Mouse (Mus musculus) gastrocnemius, adult 18-20 months (tissue): ENCODE measurements at regions not wholly inside any gene's neighbourhood (a gene's known extent, or its start where the extent isn't known, plus 50 kb on each side); places are given as distances from the start of the nearest gene placed in this dataset.

ENCODE experiments used
- DNase-seq: peaks from one replicate; pipeline ENCODE4 v3.0.0; 2021; ENCODE audit warnings: low spot score

- no peak for DNase-seq
Measured at GRCm38 (mm10) chr14:21932771-21933170, 56.6 kb downstream of the Zfp503 start.

- no peak for DNase-seq
Measured at GRCm38 (mm10) chr14:21931944-21932343, 57.5 kb downstream of the Zfp503 start.

- DNase-seq = no peak
Measured at GRCm38 (mm10) chr14:21929048-21929447, 60.4 kb downstream of the Zfp503 start.

DNA sequence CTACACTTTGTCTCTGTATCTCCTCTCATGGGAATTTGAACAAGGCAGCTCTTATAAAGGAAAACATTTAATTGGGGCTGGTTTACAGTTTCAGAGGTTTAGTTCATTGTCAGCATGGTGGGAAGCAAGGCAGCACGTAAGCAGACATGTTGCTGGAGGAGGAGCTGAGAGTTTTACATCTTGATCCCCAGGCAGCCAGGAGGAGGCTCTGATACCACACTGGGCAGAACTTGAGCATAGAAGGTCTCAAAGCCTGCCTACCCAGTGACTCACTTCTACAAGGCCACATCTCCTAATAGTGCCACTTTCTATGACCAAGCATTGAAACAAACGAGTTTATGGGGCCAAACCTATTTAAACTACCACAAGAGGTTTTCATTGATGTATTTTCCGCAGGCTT, 67.9 kb upstream of the Comtd1 start:
- no peak for DNase-seq

DNA sequence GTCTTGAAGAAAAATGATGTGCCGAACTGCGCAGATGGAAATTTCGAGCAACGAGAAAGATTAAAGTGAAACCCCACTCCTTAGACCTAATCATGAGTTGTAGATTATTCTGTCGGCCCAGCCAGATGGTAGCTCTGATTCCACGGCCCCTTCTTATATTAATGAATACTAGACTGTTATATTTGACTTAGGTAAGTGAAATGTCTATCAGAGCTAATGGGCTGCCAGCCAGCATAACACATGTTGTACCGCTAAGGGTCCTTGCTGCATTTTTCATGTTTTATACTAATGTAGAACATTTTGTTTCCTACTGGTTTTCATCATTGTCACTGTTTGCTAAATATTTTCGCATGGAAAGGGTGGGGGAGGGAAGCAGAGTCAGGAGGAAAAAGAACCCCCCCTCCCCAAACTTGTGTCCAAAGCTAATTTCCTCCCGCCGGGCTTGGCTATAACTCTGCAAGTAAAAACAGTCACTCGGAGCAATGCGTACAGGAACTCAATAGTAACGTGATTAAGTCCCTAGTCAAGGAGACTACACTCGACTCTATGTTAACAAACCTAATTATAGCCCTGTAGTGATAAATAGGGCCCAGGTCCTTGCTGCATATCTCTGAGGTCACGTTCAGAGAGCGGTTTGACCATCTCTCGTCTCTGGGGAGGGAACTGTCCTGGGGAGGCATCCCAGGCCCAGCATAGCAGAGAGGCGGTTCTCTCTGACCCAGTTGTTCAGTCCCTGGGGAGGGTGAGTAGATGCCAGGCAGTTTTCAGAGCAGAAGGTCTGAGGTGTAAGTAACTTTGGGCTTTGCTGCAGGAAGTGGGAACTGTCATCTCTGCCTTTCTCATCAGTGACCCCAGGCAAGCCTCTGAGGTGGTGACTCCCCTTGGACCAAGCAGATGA, 56.0 kb upstream of the Comtd1 start:
- DNase-seq = peak; percentile 4

DNA sequence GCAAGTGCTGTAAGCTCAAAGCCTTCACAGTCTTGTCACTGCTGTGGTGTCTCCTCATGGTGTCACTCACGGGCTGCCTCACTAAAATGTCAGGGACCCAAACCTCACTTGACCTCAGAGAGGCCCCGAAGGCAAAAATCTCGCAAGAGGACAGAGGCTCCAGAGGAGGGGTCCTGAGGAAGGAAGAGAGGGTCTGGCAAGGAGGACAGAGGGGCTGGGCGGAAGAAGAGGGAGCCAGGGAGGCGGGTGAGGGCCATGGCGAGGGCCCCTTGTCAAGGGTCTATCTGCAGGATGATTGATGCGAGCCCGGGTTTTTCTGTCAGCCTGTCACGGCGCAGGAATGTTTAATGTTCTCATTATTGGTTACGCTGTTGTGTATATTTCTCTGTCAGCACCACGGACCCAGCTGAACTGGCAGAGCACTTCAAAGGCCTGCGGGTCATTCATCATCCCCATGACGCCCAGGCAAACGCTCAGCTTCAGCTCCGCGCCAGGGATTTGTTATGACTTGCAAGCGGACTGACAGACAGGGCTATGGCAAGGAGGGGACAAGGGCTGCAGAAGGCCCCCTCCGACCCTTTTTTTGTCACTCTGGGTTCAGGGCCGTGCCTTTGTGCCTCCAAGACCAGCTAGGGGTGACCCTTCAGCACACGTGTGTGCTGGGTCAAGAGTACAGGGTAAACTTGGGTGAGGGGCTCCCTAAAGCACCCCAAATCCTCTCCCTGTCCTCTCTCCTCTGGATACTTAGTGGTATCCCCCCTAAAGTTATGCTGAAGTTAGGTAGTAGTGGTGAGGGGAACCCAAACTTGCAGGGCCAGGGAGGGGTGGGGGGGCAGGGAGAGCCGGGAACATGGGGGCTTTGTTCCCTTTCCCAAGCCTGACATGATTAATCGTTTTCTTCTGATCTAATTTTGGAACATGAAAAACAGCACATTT, 55.1 kb upstream of the Comtd1 start:
- no peak for DNase-seq

GRCm38 (mm10) chr14:21902856-21903255, 54.1 kb upstream of the Comtd1 start:
- DNase-seq = no peak

DNA sequence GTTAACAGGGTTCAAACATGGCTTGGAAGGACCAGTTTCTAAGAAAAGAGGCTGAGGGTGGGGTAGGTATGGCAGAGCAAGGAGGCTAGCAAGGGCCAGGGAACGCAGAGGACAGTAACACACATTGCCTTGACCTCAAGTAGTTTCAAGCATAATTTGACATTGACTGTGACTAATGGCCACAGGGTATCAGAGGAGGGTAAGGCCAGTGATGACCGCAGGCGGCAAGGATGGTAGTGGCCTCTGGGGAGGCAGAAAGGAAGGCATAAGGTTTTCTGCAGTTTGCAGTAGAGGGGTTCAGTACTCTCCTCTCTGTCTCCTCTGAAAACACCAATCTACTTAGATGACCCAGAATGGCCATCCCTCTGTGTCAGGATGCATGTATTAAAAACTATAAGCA, 53.7 kb upstream of the Comtd1 start:
- no peak for DNase-seq

DNA sequence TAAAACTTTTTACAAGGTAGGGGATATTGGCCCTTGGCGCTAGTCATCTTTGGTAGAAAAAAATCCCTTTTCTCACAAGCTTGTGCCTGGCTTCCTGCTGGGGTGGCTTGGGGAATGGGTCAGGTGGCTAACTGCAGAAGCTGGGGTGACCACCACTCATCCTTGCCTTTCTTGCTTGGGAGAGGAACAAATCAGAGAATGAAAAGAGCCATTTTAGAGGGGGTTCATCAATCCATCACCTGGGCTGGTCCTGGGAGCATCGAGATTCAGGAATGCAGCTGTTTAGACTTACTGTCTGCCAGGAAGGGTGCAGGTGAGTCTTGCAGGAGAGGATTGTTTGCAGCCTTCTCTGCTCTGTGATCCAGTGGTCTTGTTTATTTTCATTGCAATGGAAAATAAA, 52.2 kb upstream of the Comtd1 start:
- no peak for DNase-seq

DNA sequence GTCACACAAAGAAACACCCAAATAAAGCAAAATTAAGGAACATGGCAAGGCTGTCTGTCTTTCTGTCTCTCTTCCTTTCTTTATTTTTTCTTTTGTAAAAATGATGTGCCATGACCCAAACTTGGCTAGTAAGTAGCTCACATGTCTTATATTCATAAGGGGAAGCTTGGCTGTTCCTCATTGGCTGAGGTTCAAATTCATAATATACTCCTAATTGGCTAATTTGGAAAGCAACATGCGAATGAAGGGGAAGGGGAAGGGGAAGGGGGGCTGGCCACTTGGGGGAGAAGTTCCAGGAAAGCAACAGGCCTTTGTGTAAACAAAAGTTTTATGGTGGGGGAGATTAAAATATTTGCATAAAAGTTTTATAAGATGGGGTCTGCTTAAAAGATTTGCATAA, 51.7 kb upstream of the Comtd1 start:
- no peak for DNase-seq
